Mouse (Mus musculus) cerebellum, postnatal 10 days (tissue): ENCODE measurements around the gene Slc25a27.

ENCODE experiments used
- DNase-seq, 2 experiments: peaks; one replicate each; pipeline ENCODE4 v3.0.0; 2021; ENCODE audit warnings: mixed read lengths in 2 of 2

The Slc25a27 gene

GRCm38 (mm10) chr17:43645136-43645535 is 21.9 kb downstream of the Slc25a27 start:
- DNase-seq, result no peak

DNA sequence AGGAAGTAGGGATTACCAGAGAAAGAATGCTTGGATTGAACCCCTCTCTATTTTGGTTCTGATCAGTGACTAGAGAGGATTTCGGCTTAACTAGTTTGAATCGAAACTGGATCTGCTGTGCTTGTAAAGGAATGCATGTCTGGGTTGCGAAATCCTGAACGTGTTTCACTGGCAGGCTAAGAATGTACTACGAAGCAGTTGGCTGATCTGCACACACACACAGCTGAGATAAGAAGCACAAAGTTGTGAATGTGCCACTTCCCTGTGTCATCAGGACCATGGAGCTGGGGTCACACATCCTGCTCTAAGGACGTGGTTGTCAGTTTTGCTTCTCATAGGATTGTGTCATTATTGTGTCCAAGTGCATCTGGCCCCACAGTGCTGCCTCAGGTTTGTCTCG is 22.6 kb downstream of the Slc25a27 start:
- DNase-seq, result no peak

DNA sequence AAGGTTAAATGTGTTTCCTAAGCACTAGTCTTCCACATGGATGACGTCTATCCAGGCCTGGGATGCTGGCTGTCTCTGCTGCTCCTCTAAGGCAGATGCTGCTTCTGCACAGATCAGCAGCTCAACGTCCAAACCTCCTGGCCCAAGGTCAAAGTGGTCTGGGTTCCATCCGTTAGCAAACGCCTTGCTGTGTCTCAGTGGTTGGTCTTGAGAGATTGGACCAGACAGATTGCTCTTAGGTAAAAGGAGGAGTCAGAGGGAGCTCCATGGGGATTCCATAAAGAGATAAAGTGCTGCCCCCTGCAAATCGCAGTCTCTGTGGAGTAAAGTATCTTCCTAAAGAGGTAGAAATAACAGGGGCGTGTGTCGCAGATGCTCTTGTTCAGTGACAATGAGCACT is 23.8 kb downstream of the Slc25a27 start:
- peak; percentile 12 to 16 for DNase-seq

GRCm38 (mm10) chr17:43640825-43641224 is 26.2 kb downstream of the Slc25a27 start:
- DNase-seq, result peak in 1 of 2 experiments; percentile 32

DNA sequence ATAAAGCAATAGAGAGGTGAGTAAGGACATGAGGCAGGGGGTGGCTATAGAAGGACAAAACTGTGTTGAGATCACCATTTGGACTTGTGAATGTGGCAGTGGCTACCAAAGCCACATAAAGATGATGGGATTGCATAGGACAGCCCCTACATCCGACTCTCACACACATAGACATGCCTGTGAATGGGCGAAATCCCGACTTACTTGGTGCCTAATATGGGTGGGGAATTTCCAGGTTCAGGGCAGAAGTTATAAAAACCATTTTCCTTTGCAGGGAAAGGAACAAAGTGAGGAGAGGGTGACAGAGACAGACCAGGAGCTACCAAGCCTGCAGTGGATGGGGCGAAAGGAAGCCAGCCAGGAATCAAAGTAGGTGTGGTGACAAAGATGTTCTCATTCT is 29.9 kb downstream of the Slc25a27 start:
- no peak for DNase-seq

- DNase-seq, result peak in 1 of 2 experiments; percentile 39
Observed at GRCm38 (mm10) chr17:43630427-43630760, 36.6 kb downstream of the Slc25a27 start.

GRCm38 (mm10) chr17:43629496-43630426 is 37.3 kb downstream of the Slc25a27 start, which contains the start of gene Tdrd6:
Tdrd6 (minus strand) TSS chr17:43630299.
- DNase-seq, result peak; percentile 48 to 55

- no peak for DNase-seq
Observed at GRCm38 (mm10) chr17:43629026-43629495, 38.0 kb downstream of the Slc25a27 start.

- DNase-seq, result no peak
Observed at GRCm38 (mm10) chr17:43628246-43628645, 38.8 kb downstream of the Slc25a27 start.

DNA sequence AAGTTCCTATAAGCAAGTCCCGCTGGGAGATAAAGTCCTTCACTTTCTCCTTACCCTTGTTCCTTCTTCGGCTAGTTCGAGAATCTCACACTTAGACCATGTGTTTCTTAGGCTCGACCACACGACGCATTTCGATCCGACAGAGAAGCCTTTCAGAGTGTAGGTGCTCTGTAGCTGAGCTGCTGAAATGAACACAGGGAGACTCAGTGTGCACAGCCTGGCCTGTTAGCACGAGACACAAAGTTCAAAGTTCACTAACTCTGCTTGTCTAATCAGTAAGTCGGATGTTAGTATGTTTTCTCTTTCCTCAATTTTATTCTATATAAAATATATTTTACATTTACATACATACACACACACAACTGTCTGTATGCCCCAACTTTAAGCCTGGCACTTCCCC is 44.9 kb downstream of the Slc25a27 start:
- DNase-seq, result no peak

DNA sequence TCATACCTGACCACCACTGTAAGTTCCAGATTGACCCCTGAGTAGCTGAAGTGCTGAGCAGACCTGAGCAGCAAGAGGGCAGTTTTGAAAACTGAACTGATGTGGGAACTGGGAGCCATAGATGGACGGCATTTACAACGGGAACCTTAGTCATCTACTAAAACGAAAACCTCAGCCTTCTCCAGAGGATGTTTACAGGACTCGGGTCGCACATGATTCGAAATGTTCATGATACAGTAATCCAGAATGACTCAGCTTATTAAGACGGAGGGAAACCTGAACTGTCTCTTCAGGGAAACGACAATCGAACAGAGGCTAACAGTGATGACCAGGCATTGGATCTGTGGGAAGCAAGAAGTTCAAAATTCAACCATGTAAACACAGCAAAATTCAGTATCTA is 47.9 kb downstream of the Slc25a27 start:
- no peak for DNase-seq

GRCm38 (mm10) chr17:43612221-43612620 is 54.8 kb downstream of the Slc25a27 start:
- DNase-seq, result no peak

DNA sequence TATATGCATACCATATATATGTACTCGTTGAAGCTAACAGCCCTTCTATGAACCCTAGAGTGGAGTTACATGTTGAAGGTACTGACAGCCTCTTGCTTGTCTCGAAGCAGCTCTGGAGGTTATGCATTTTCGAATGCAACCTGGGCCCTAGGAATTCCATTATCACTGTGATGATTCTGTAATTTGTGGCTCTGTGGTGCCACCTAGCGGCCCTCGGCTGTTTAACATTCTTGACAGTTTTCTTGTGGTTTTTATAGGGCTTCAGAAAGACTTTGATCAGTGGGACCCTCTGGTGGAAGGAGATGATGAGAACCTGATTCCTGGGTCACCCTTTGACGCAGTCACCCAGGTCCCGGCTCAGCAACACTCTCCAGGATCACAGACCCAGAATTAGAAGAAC is 55.4 kb downstream of the Slc25a27 start:
- peak; percentile 74 to 81 for DNase-seq

GRCm38 (mm10) chr17:43606704-43607103 is 60.3 kb downstream of the Slc25a27 start:
- DNase-seq, result peak; percentile 81 to 85

DNA sequence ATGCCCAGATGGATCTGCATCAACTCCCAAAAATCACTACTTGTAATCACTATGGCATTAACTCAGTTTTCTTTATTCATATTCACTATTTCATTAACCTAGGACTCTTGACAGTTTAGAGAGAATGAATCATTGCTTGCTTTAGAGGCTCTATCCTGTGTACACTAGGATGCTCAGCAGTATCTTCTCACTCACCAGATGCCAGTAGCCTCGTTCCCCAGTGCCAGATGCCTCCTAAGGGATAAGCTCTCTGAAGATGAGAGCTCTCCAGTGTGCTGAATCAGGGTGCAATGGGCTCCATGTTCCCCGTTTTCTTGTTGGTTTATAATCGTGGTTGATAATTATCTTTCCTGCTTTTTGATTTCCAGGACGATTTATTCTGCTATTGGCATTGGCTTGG is 68.3 kb downstream of the Slc25a27 start:
- DNase-seq, result no peak

GRCm38 (mm10) chr17:43597742-43598141 is 69.3 kb downstream of the Slc25a27 start:
- DNase-seq, result no peak

DNA sequence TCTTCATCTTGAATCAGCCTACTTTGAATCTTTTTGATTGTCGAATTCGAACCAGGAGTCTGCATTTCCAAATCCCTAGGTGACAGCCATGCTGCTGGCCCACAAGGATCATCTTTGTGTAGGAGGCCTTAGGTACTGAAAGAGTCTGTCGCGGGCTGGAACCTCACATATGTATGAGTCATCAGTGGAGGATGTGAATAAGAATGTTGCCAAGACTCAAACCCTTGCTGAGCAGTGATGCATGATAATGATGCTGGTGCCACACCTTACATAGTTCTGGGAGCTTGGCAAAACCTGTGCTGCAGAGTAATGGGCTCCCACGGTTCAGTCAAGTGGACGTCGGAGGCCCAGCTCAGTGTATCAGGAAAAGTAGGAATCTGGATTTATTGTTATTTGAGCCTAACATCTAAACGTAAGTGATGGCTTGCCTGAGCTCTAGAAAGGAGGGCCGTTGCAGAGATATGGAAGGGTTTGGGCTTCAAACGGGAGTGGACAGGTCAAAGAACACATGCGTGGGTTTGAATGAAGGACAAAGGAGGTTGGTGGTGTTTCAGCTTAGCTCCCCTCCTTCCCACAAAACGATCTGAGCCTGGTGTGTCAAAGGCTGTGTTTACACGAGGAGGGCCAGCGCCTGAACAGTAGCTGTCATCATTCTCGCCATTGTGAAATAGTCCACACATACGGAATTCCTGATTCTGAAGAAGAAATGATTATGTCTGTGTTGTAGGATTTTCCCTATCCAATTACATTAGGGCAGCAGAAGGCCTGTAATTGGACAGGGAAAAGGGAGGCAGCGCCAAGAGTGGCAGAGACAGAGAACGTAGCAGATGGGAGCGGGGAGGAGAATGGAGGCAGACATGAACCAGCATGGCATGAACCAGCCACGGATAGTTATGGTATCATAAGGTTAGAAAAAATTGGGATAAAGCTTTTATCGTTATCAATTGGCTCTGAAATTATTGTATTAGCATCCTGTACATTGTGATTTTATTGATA is 74.4 kb downstream of the Slc25a27 start:
- peak; percentile 27 to 58 for DNase-seq
